Mouse (Mus musculus): ENCODE results near the gene Brap. TPM values are rescaled to one million over a fixed set of nuclear protein-coding genes. Genes with fewer than 3 reads are reported as not detected.
"Not testable (repeated sequence)": the region's sequence is repeated elsewhere in the genome, so short reads cannot be mapped to it uniquely, and the experiment has no call there.

Brap gene
- 29.5 and 34.5 TPM in 2 replicates for polyA plus RNA-seq (2015; fragmentation: Nextera tagmentation; extraction: Ambion mirVana)

DNA sequence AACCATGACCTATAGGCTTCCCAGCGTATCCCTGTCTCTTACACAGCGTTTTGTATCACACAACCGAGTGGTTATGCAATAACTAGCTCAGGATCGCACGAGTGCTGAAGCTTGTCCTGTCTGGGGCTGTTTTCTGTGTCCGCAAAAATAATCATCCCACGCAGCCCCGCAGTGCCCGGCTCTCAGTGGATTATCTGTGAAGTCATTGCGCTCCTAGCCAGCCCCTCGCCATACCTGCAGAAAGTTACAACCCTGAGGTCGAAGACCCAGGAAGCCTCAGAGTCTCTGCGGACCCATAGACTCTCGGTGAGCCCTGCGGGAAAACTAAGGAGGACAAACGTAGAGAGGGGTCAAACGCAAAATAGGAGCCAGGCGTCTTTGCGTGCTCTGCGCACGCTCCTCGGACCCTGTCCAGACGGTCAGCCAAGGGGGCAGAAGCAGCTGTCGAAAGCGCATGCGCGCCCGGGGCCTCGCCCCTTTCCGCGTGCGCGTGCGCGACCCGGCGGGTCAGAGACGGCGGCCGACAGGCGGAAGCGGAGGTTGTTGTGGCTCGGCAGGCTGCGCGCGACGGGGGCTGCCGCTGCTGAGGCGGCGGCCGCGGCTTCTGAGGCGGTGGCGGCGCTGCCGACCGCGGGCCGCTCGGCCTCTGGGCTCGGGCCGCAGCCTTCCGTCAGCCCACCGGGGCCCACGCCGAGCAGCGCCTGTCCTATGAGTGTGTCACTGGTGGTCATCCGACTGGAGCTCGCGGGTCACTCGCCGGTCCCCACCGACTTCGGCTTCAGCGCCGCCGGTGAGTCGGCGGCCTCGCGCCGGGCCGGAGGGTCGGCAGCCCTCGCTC, at the start of gene Brap, which contains the start of gene Acad10:
Gene Brap (plus strand): TSS at position 505 of the 838 bp plus-strand sequence.
Gene Acad10 (minus strand): TSS at position 456 of the 838 bp plus-strand sequence.
- 1% methylated on average over 84 of the region's 85 CpGs for WGBS

DNA sequence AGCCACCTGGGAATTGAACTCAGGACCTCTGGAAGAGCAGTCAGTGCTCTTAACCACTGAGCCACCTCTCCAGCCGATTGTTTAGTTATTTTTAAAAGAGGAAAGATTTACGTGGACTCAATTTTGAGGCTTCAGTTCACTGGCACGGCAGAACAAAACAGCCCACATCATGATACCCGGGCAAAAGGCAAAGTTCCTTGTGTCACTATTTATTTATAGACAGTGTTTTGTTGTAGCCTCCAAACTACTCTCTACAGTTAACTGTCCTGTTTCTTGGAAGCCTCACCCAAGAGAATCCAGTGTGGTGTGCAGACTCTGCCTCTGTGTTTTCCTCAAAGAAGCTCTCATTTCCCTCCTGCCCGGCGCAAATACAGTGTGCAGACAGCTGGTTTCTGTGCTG, 48.3 kb upstream of the Brap start:
- Histone ChIP-seq H3K4me1 (ENCODE audit: control insufficient read depth, insufficient read depth, low read length) (no peaks in the 10 kb centered on the region), H3K4me2 (ENCODE audit: low read depth, low read length) (no peak overlapping the region), H3K9me3 (replicated peaks; ENCODE audit: control insufficient read depth, low read length) (no peaks in the 10 kb centered on the region), H3K9ac (ENCODE audit: low read length) (no peak overlapping the region), H3K27me3 (ENCODE audit: control insufficient read depth, insufficient read depth, low read length) (no peaks in the 10 kb centered on the region), H3K4me3 (replicated peaks; ENCODE audit: low read length) (no peak overlapping the region), H3K27ac (ENCODE audit: low read length) (no peak overlapping the region), H3K36me3 (ENCODE audit: control insufficient read depth, insufficient read depth, low read length) (no peaks in the 10 kb centered on the region)
- WGBS: 84% methylated on average over 6 of the region's 6 CpGs
- ATAC-seq (ENCODE audit: insufficient read depth, low FRiP score): no peak

More for the DNA sequence above, at the start of gene Brap, which contains the start of gene Acad10:
- Histone ChIP-seq H3K4me1 (ENCODE audit: control insufficient read depth, insufficient read depth, low read length) (0 out of 2 replicates have a peak, but pooled peaks cover 10% of the 10 kb centered on the region), H3K27ac (ENCODE audit: low read length) (peak within 1 kb of the TSS; percentile 56), H3K4me3 (replicated peaks; ENCODE audit: low read length) (peak within 1 kb of the TSS; percentile 73), H3K36me3 (ENCODE audit: control insufficient read depth, insufficient read depth, low read length) (peaks cover 8% of the 10 kb centered on the region; the same call in 1 of the 2 replicates), H3K9ac (ENCODE audit: low read length) (peak within 1 kb of the TSS; percentile 89), H3K9me3 (replicated peaks; ENCODE audit: control insufficient read depth, low read length) (no peaks in the 10 kb centered on the region), H3K27me3 (ENCODE audit: control insufficient read depth, insufficient read depth, low read length) (no peaks in the 10 kb centered on the region), H3K4me2 (ENCODE audit: low read depth, low read length) (peak within 1 kb of the TSS; percentile 88)
- ATAC-seq (ENCODE audit: insufficient read depth, low FRiP score): peak; percentile 89

DNA sequence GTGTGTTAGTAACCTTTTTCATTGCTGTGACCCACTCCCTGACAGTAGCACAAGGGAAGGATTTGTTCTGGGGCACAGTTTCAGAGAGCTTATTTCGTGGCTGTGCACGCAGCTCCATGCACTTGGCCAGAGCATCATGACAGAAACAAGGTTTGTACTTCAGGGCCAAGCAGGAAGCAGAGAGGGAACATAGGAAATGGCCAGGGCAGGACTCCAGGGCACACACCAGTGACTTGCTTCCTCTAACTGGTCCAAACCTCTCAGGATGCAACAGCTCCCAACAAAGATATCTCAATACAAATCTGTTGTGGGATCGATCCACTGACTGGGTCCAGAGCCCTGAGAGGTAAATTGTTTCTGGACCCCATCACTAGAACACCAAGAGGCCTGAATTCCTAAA, 45.4 kb upstream of the Brap start:
- ATAC-seq (ENCODE audit: insufficient read depth, low FRiP score); H3K4me2 ChIP-seq (ENCODE audit: low read depth, low read length): not testable (repeated sequence)
- WGBS: 78% methylated on average over 3 of the region's 3 CpGs

DNA sequence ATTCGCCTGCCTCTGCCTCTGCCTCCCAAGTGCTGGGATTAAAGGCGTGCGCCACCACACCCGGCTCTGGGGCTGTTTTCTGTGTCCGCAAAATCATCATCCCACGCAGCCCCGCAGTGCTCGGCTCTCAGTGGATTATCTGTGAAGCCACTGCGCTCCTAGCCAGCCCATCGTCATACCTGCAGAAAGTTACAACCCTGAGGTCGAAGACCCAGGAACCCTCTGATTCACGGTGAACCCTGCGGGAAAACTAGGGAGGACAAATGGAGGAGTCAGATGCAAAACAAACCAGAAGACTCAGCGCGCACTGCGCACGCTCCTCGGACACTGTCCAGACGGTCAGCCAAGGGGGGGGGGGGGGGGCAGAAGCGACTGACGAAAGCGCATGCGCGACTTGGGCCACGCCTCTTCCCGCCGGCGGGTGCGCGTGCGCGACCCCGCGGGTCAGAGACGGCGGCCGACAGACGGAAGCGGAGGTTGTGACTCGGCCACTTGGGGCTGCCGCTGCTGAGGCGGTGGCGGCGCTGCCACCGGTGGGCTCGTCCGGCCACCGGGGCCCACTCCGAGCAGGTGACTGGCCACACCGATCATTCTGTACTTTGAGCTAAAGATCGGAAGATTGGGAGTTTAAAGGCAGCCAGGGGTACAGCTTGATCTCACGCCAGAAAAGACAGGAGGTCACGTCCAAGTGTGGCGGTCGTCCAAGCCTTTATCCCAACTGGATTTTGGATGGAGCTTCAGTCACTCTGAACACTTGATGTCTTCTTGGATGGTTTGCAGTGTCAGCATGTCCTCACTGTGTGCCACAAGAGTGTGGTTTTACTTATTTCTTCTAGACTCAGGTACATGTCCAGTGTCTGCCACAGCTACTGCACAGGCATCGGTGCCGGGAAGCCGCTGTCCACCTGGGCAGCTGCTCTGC, 41.5 kb upstream of the Brap start, which contains the start of gene Acad12:
Gene Acad12 (minus strand): TSS at position 347 of the 922 bp plus-strand sequence.
- Histone ChIP-seq H3K36me3 (ENCODE audit: control insufficient read depth, insufficient read depth, low read length) (no peaks in the 10 kb centered on the region), H3K4me1 (ENCODE audit: control insufficient read depth, insufficient read depth, low read length) (0 out of 2 replicates have a peak, but pooled peaks cover 7% of the 10 kb centered on the region), H3K9me3 (replicated peaks; ENCODE audit: control insufficient read depth, low read length) (no peaks in the 10 kb centered on the region), H3K9ac (ENCODE audit: low read length) (peak within 1 kb of the TSS; percentile 85), H3K27ac (ENCODE audit: low read length) (peak within 1 kb of the TSS; percentile 83), H3K4me2 (ENCODE audit: low read depth, low read length) (peak within 1 kb of the TSS; percentile 71), H3K4me3 (replicated peaks; ENCODE audit: low read length) (peak within 1 kb of the TSS; percentile 73), H3K27me3 (ENCODE audit: control insufficient read depth, insufficient read depth, low read length) (no peaks in the 10 kb centered on the region)
- ATAC-seq (ENCODE audit: insufficient read depth, low FRiP score): peak; percentile 87
- WGBS: under 1% methylated on average over 58 of the region's 58 CpGs

More for the DNA sequence above, 45.4 kb upstream of the Brap start:
- not testable (repeated sequence) for H3K36me3 ChIP-seq (ENCODE audit: control insufficient read depth, insufficient read depth, low read length); H3K9me3 ChIP-seq (replicated peaks; ENCODE audit: control insufficient read depth, low read length); H3K4me1 ChIP-seq (ENCODE audit: control insufficient read depth, insufficient read depth, low read length); H3K27ac ChIP-seq (ENCODE audit: low read length); H3K27me3 ChIP-seq (ENCODE audit: control insufficient read depth, insufficient read depth, low read length); H3K9ac ChIP-seq (ENCODE audit: low read length); H3K4me3 ChIP-seq (replicated peaks; ENCODE audit: low read length)

DNA sequence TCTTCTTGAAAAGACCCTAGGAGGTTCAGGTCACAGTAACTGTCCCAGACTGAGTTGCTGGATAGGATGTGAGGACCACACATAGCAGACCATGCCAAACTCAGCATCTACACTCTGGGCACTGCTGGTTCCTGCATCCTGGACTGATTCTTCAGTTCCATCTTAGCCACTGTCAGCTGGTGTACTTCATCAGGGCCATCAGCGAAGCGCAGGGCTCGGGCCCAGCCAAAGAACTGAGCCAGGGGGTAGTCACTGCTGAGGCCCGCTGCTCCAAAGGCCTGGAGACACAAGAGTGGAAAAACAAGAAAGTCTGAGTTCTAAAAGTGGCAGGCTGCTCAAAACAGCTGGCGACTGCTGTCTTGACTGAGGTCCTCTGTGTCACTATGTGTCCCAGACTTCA, 39.3 kb upstream of the Brap start:
- WGBS: 92% methylated on average over 5 of the region's 5 CpGs
- ATAC-seq (ENCODE audit: insufficient read depth, low FRiP score): no peak

DNA sequence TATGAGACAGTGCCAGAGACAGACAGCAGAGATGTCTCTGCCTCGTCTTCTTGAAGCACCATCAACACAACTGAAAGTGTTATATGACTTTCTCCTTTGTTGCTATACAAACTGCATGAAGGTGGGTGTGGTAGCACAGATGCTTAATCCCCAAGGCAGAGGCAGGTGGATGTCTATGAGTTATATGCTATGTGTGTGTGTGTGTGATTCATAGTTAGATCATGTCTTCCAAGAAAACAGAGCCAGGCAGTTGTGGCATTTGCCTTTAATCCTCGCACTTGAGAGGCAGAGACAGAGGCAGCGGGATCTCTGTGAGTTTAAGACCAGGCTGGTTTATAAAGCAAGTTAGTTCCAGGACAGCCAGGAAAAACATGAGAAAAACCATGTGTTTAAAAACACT, 37.1 kb upstream of the Brap start:
- ATAC-seq (ENCODE audit: insufficient read depth, low FRiP score): no peak
- 80% methylated on average over 3 of the region's 3 CpGs for WGBS

More for the DNA sequence above, 39.3 kb upstream of the Brap start:
- Histone ChIP-seq H3K9ac (ENCODE audit: low read length) (no peak overlapping the region), H3K27me3 (ENCODE audit: control insufficient read depth, insufficient read depth, low read length) (no peaks in the 10 kb centered on the region), H3K4me2 (ENCODE audit: low read depth, low read length) (no peak overlapping the region), H3K27ac (ENCODE audit: low read length) (no peak overlapping the region), H3K36me3 (ENCODE audit: control insufficient read depth, insufficient read depth, low read length) (no peaks in the 10 kb centered on the region), H3K4me3 (replicated peaks; ENCODE audit: low read length) (no peak overlapping the region), H3K9me3 (replicated peaks; ENCODE audit: control insufficient read depth, low read length) (no peaks in the 10 kb centered on the region), H3K4me1 (ENCODE audit: control insufficient read depth, insufficient read depth, low read length) (0 out of 2 replicates have a peak, but pooled peaks cover 7% of the 10 kb centered on the region)

DNA sequence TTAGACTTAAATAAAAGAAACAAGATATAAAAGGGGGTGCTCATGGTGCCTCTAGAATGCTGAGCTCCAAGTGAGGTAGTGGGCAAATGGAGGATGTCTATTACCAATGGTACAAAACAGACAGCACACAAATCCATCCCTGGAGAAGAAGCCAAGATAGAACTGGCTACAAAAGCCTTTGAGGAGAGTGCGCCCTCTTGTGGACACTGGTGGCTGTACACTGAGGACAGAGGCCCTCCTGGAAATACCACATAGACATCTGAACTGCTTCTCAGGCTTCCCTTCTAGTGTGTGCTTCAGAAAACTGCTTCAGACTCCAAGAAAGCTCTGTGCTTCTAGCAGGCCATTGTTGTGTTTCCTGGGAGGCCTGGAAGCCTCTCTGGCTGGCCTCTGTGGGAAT, 32.5 kb upstream of the Brap start:
- WGBS: 0% methylated on average over 1 of the region's 1 CpGs
- ATAC-seq (ENCODE audit: insufficient read depth, low FRiP score): no peak
- Histone ChIP-seq H3K27me3 (ENCODE audit: control insufficient read depth, insufficient read depth, low read length) (no peaks in the 10 kb centered on the region), H3K4me1 (ENCODE audit: control insufficient read depth, insufficient read depth, low read length) (no peaks in the 10 kb centered on the region), H3K27ac (ENCODE audit: low read length) (no peak overlapping the region), H3K9me3 (replicated peaks; ENCODE audit: control insufficient read depth, low read length) (no peaks in the 10 kb centered on the region), H3K4me2 (ENCODE audit: low read depth, low read length) (no peak overlapping the region), H3K4me3 (replicated peaks; ENCODE audit: low read length) (no peak overlapping the region), H3K9ac (ENCODE audit: low read length) (no peak overlapping the region), H3K36me3 (ENCODE audit: control insufficient read depth, insufficient read depth, low read length) (no peaks in the 10 kb centered on the region)

More for the DNA sequence above, 37.1 kb upstream of the Brap start:
- H3K4me2 ChIP-seq (ENCODE audit: low read depth, low read length): no peak overlapping the region
- H3K27ac ChIP-seq (ENCODE audit: low read length): no peak overlapping the region
- H3K4me3 ChIP-seq (replicated peaks; ENCODE audit: low read length): no peak overlapping the region
- H3K9me3 ChIP-seq (replicated peaks; ENCODE audit: control insufficient read depth, low read length): no peaks in the 10 kb centered on the region
- no peaks in the 10 kb centered on the region for H3K27me3 ChIP-seq (ENCODE audit: control insufficient read depth, insufficient read depth, low read length)
- 0 out of 2 replicates have a peak, but pooled peaks cover 5% of the 10 kb centered on the region for H3K4me1 ChIP-seq (ENCODE audit: control insufficient read depth, insufficient read depth, low read length)
- no peak overlapping the region for H3K9ac ChIP-seq (ENCODE audit: low read length)
- no peaks in the 10 kb centered on the region for H3K36me3 ChIP-seq (ENCODE audit: control insufficient read depth, insufficient read depth, low read length)

DNA sequence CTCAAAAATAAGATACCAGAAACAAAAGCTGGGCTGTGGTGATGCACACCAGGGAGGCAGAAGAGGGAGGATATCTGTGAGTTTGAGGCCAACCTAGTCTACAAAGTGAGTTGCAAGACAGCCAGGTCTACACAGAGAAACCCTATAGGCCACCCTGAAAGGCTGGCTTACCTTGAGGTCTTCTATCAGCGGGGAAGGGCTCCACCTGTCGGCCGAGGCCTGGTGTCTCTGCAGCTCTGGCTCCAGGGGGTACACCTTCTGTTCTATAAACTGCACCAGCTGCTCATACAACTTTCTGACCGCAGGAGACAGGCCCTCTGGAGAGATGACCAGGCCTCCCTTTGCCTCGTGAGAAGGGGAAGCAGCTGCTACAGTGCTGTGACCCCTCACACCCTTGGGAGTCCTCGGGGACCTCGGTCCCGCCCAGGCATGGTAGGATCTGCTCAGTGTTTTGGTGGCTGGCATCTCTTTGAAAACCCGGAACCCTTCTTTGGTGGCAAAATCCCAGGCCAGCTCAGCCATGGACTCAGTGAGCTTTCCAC, 29.2 kb upstream of the Brap start:
- H3K27me3 ChIP-seq (ENCODE audit: control insufficient read depth, insufficient read depth, low read length); ATAC-seq (ENCODE audit: insufficient read depth, low FRiP score); H3K36me3 ChIP-seq (ENCODE audit: control insufficient read depth, insufficient read depth, low read length); H3K27ac ChIP-seq (ENCODE audit: low read length); H3K4me1 ChIP-seq (ENCODE audit: control insufficient read depth, insufficient read depth, low read length); H3K4me3 ChIP-seq (replicated peaks; ENCODE audit: low read length); H3K9ac ChIP-seq (ENCODE audit: low read length); H3K4me2 ChIP-seq (ENCODE audit: low read depth, low read length); H3K9me3 ChIP-seq (replicated peaks; ENCODE audit: control insufficient read depth, low read length): not testable (repeated sequence)
- 69% methylated on average over 8 of the region's 9 CpGs for WGBS
